Mouse (Mus musculus) lung, adult 2 months (tissue): ENCODE results near the gene Tmem59.

Source experiments
- CTCF ChIP-seq: fragments of 200-500 bp; IDR thresholded peaks from 2 replicates; pipeline ENCODE4 v1.5.1; 2011; ENCODE audit warnings: mild to moderate bottlenecking, low read length, control low read depth; ENCODE audit not compliant: insufficient read depth
- POLR2A ChIP-seq: fragments of 200-500 bp; IDR thresholded peaks from 2 replicates; pipeline ENCODE4 v1.6.1; 2011; ENCODE audit warnings: low read depth, mild to moderate bottlenecking, control low read depth, low read length, borderline replicate concordance; ENCODE audit errors: extremely low read depth

DNA sequence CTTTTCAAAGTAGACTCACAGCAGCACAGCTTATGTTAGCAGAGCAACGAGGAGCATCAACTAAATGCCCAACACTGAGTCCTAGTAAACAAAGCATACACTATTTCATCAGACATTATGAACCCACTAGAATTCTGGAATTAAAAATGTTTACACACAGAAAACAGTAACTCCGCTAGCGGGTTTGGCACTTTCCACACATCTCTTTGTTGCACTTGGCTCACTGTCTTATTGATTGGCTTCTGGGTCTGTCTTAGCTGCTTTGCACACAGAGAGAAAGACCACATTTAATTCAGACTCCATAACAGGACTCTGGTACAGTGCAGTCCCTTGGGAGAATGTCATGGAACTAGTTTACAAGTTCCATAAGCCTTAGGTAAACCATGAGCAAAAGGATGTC lies 69.9 kb downstream of the Tmem59 start:
- TF ChIP-seq CTCF (no peak), POLR2A (no peak)
